Mouse (Mus musculus): ENCODE data around the gene Zcchc7.
"Not testable (repeated sequence)": the region's sequence is repeated elsewhere in the genome, so short reads cannot be mapped to it uniquely, and the experiment has no call there.

Zcchc7 gene

GRCm38 (mm10) chr4:44917312-44917848 lies 161.7 kb downstream of the Zcchc7 start:
- DNase-seq (ENCODE audit: low spot score in 2 of 2) = no peak

GRCm38 (mm10) chr4:44917907-44918306 lies 162.2 kb downstream of the Zcchc7 start:
- no peak for DNase-seq (ENCODE audit: low spot score in 2 of 2)

GRCm38 (mm10) chr4:44920831-44921230 lies 165.2 kb downstream of the Zcchc7 start:
- no peak for DNase-seq (ENCODE audit: low spot score in 2 of 2)

GRCm38 (mm10) chr4:44922466-44923128 lies 166.9 kb downstream of the Zcchc7 start:
- DNase-seq (ENCODE audit: low spot score in 2 of 2) = no peak

GRCm38 (mm10) chr4:44923129-44923481 lies 167.4 kb downstream of the Zcchc7 start:
- DNase-seq (ENCODE audit: low spot score in 2 of 2) = no peak

GRCm38 (mm10) chr4:44927934-44928333 lies 172.3 kb downstream of the Zcchc7 start:
- DNase-seq (ENCODE audit: low spot score in 2 of 2) = no peak

- no peak for DNase-seq (ENCODE audit: low spot score in 2 of 2)
These were observed 173.1 kb downstream of the Zcchc7 start for GRCm38 (mm10) chr4:44928790-44929189.

GRCm38 (mm10) chr4:44930406-44930805 lies 174.7 kb downstream of the Zcchc7 start:
- no peak for DNase-seq (ENCODE audit: low spot score in 2 of 2)

- no peak for DNase-seq (ENCODE audit: low spot score in 2 of 2)
These were observed 176.1 kb downstream of the Zcchc7 start for GRCm38 (mm10) chr4:44931732-44932131.

GRCm38 (mm10) chr4:44938359-44939340 lies 183.0 kb downstream of the Zcchc7 start:
- no peak for DNase-seq (ENCODE audit: low spot score in 2 of 2)

- no peak for DNase-seq (ENCODE audit: low spot score in 2 of 2)
These were observed 184.0 kb downstream of the Zcchc7 start for GRCm38 (mm10) chr4:44939576-44940249.

- no peak for DNase-seq (ENCODE audit: low spot score in 2 of 2)
These were observed 184.6 kb downstream of the Zcchc7 start for GRCm38 (mm10) chr4:44940286-44940685.

GRCm38 (mm10) chr4:44942237-44942636 lies 186.6 kb downstream of the Zcchc7 start:
- DNase-seq (ENCODE audit: low spot score in 2 of 2) = no peak

GRCm38 (mm10) chr4:44943480-44943879 lies 187.8 kb downstream of the Zcchc7 start:
- DNase-seq (ENCODE audit: low spot score in 2 of 2) = no peak

- no peak for DNase-seq (ENCODE audit: low spot score in 2 of 2)
These were observed 188.9 kb downstream of the Zcchc7 start for GRCm38 (mm10) chr4:44944426-44945075.

GRCm38 (mm10) chr4:44946126-44946525 lies 190.4 kb downstream of the Zcchc7 start:
- not testable (repeated sequence) for DNase-seq (ENCODE audit: low spot score in 2 of 2)

- no peak for DNase-seq (ENCODE audit: low spot score in 2 of 2)
These were observed 191.8 kb downstream of the Zcchc7 start for GRCm38 (mm10) chr4:44947464-44947863.

GRCm38 (mm10) chr4:44948314-44948713 lies 192.6 kb downstream of the Zcchc7 start:
- no peak for DNase-seq (ENCODE audit: low spot score in 2 of 2)

GRCm38 (mm10) chr4:44953041-44953440 lies 197.4 kb downstream of the Zcchc7 start:
- DNase-seq (ENCODE audit: low spot score in 2 of 2) = no peak

GRCm38 (mm10) chr4:44958776-44959175 lies 203.1 kb downstream of the Zcchc7 start:
- no peak for DNase-seq (ENCODE audit: low spot score in 2 of 2)

- no peak for DNase-seq (ENCODE audit: low spot score in 2 of 2)
These were observed 203.5 kb downstream of the Zcchc7 start for GRCm38 (mm10) chr4:44959220-44959619.

GRCm38 (mm10) chr4:44963156-44963555 lies 207.5 kb downstream of the Zcchc7 start:
- DNase-seq (ENCODE audit: low spot score in 2 of 2) = no peak

Measured in frontal cortex, postnatal 25 days (tissue).